Mouse (Mus musculus): ENCODE measurements at regions not wholly inside any gene's neighbourhood (a gene's known extent, or its start where the extent isn't known, plus 50 kb on each side); places are given as distances from the start of the nearest gene placed in this dataset.

GRCm38 (mm10) chr14:71486176-71486970 lies 886.7 kb upstream of the Fam160b2 start:
- DNase-seq (ENCODE audit: low spot score) = no peak
- Histone ChIP-seq H3K36me3 (no peaks in the 10 kb centered on the region), H3K4me3 (no peak overlapping the region), H3K9me3 (replicated peaks) (no peaks in the 10 kb centered on the region), H3K4me1 (no peaks in the 10 kb centered on the region), H3K27me3 (ENCODE audit: low read depth, poor library complexity, severe bottlenecking) (no peaks in the 10 kb centered on the region), H3K27ac (no peak overlapping the region)
- WGBS = 91% methylated on average over 12 of the region's 12 CpGs

GRCm38 (mm10) chr14:71475656-71476055 lies 876.0 kb upstream of the Fam160b2 start:
- no peak for DNase-seq (ENCODE audit: low spot score)
- no peaks in the 10 kb centered on the region for H3K27me3 ChIP-seq (ENCODE audit: low read depth, poor library complexity, severe bottlenecking)
- H3K36me3 ChIP-seq = no peaks in the 10 kb centered on the region
- H3K4me3 ChIP-seq = no peak overlapping the region
- 69% methylated on average over 2 of the region's 2 CpGs for WGBS
- H3K4me1 ChIP-seq = no peaks in the 10 kb centered on the region
- H3K27ac ChIP-seq = no peak overlapping the region
- H3K9me3 ChIP-seq (replicated peaks) = no peaks in the 10 kb centered on the region

- Histone ChIP-seq H3K36me3 (no peaks in the 10 kb centered on the region), H3K27ac (no peak overlapping the region), H3K4me1 (no peaks in the 10 kb centered on the region), H3K4me3 (no peak overlapping the region), H3K27me3 (ENCODE audit: low read depth, poor library complexity, severe bottlenecking) (no peaks in the 10 kb centered on the region), H3K9me3 (replicated peaks) (no peaks in the 10 kb centered on the region)
- DNase-seq (ENCODE audit: low spot score) = no peak
- WGBS = 91% methylated on average over 6 of the region's 6 CpGs
These were observed 874.3 kb upstream of the Fam160b2 start for GRCm38 (mm10) chr14:71473907-71474306.

- no peak for DNase-seq (ENCODE audit: low spot score)
These were observed 832.7 kb upstream of the Fam160b2 start for GRCm38 (mm10) chr14:71432364-71432763.

More at GRCm38 (mm10) chr14:71432364-71432763, 832.7 kb upstream of the Fam160b2 start:
- H3K9me3 ChIP-seq (replicated peaks) = no peaks in the 10 kb centered on the region
- no peaks in the 10 kb centered on the region for H3K36me3 ChIP-seq
- H3K27me3 ChIP-seq (ENCODE audit: low read depth, poor library complexity, severe bottlenecking) = no peaks in the 10 kb centered on the region
- no peak overlapping the region for H3K27ac ChIP-seq
- H3K4me1 ChIP-seq = no peaks in the 10 kb centered on the region
- 47% methylated on average over 2 of the region's 2 CpGs for WGBS
- no peak overlapping the region for H3K4me3 ChIP-seq

All from limb, embryonic 10.5 days (tissue).